Mouse (Mus musculus): ENCODE data around the gene Hdhd5.

DNA sequence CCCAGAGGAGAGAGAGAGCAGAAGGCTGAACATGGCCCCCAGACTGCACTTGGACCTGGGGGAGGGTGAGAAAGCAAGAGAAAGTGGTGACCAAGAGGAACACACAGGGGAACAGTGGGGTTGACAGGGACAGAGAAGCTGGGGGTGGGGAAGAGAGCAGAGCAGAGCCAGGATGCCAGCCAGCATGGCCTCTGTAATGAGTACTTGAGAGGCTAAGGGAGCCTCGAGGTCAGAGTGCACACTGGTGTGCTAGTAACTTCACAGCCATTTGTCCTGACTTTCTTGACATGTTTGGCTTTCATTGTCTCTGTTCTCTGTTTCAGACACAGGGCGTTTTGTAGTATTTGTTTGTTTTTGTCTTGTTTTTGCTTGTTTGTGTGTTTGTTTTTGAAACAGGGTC, 10.3 kb upstream of the Hdhd5 start:
- TF ChIP-seq POLR2A (IDR thresholded peaks at IDR 0.05; ENCODE audit: control insufficient read depth, extremely low read depth, insufficient read depth, low read length, poor library complexity) (no peak), CTCF (IDR thresholded peaks at IDR 0.05; ENCODE audit: borderline replicate concordance, control insufficient read depth, extremely low read depth, insufficient read depth, low read length, poor library complexity) (no peak)
